Mouse (Mus musculus): ENCODE results near the gene Dmrtb1. TPM values are rescaled to one million over a fixed set of nuclear protein-coding genes. Genes with fewer than 3 reads are reported as not detected.

The Dmrtb1 gene
- polyA plus RNA-seq, 1 experiment from 2014 or later: 0.08 TPM

DNA sequence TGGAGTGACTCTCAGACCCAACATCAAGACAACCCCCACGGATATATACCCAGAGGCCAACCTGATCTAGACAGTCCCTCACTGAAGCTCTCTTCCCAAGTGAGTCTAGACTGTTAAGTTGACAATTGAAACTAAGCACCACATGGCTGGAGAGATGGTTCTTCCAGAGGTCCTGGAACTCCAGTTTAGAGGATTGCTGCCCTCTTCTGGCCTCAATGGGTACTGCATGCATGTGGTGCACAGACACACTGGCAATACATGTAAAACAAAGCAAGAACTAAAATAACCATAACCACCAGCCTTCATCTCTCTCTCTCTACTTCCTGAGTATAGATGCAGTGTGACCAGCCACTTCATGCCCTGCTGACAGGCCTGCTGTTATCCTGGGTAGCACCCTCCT, 20.2 kb upstream of the Dmrtb1 start:
- H3K27ac ChIP-seq (ENCODE audit: low read length): no peak overlapping the region
- no peak overlapping the region for H3K9ac ChIP-seq (replicated peaks; ENCODE audit: low read depth)
- no peak for TF ChIP-seq EP300 (IDR thresholded peaks at IDR 0.05)
- TF ChIP-seq CTCF (IDR thresholded peaks at IDR 0.05): peak; percentile 60
- H3K4me1 ChIP-seq (ENCODE audit: insufficient read depth, low read depth, low read length): no peaks in the 10 kb centered on the region
- H3K27me3 ChIP-seq (replicated peaks; ENCODE audit: insufficient read depth, low read length): no peaks in the 10 kb centered on the region
- no peaks in the 10 kb centered on the region for H3K36me3 ChIP-seq (ENCODE audit: insufficient read depth, low read length)
- 83% methylated on average over 1 of the region's 1 CpGs for WGBS
- DNase-seq (ENCODE audit: low spot score) (no peak), ATAC-seq (no peak)
- no peak overlapping the region for H3K4me3 ChIP-seq (ENCODE audit: low read depth, low read length)
- no peaks in the 10 kb centered on the region for H3K9me3 ChIP-seq (ENCODE audit: low read length)
- H3K4me2 ChIP-seq (replicated peaks; ENCODE audit: low read depth, low read length): no peak overlapping the region

DNA sequence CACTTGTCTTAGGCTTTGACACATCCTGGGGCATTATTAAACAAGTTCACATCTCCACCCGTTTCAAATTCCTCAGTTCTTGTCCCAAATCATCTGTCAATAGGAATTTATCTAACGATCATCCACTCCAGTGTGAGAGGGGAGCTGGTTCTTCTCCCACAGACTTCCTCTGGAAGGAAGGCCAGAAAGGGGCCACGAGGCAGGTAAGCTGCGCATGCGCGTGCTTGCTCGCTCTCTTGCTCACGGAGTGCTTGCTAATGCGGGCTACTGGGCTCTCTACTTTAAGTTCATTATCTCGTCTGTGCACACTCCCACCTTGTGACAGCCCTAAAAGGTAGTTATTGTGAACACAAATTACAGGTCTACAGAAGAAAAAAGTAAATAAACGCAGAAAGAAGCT, 17.6 kb upstream of the Dmrtb1 start:
- Histone ChIP-seq H3K36me3 (ENCODE audit: insufficient read depth, low read length) (no peaks in the 10 kb centered on the region), H3K4me2 (replicated peaks; ENCODE audit: low read depth, low read length) (no peak overlapping the region), H3K9ac (replicated peaks; ENCODE audit: low read depth) (no peak overlapping the region), H3K27ac (ENCODE audit: low read length) (no peak overlapping the region), H3K4me1 (ENCODE audit: insufficient read depth, low read depth, low read length) (no peaks in the 10 kb centered on the region), H3K9me3 (ENCODE audit: low read length) (no peaks in the 10 kb centered on the region), H3K4me3 (ENCODE audit: low read depth, low read length) (no peak overlapping the region), H3K27me3 (replicated peaks; ENCODE audit: insufficient read depth, low read length) (no peaks in the 10 kb centered on the region)
- ATAC-seq (no peak), DNase-seq (ENCODE audit: low spot score) (no peak)
- 64% methylated on average over 11 of the region's 11 CpGs for WGBS
- no peak for TF ChIP-seq EP300 (IDR thresholded peaks at IDR 0.05)
- no peak for TF ChIP-seq CTCF (IDR thresholded peaks at IDR 0.05)

DNA sequence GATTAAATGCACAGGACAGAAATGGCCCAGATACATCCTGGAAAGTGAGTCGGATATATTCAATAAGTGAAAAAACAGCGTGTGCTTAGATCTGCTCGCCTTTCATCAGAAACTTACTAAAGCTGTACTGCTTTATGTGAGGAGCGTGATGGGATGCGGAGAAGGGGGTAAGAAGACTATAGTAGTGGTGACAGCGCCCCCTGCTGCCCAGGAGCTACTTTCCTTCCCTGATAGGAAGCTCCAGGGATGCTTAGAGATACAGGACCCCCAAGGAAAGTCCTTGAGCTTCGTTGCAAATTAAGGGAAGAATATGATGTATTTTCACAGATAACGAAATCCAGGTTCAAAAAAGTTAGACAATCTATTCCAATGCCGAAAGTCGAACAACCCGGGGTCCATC, 17.1 kb upstream of the Dmrtb1 start:
- Histone ChIP-seq H3K9ac (replicated peaks; ENCODE audit: low read depth) (no peak overlapping the region), H3K4me2 (replicated peaks; ENCODE audit: low read depth, low read length) (no peak overlapping the region), H3K4me1 (ENCODE audit: insufficient read depth, low read depth, low read length) (no peaks in the 10 kb centered on the region), H3K9me3 (ENCODE audit: low read length) (no peaks in the 10 kb centered on the region), H3K36me3 (ENCODE audit: insufficient read depth, low read length) (no peaks in the 10 kb centered on the region), H3K27me3 (replicated peaks; ENCODE audit: insufficient read depth, low read length) (no peaks in the 10 kb centered on the region), H3K27ac (ENCODE audit: low read length) (no peak overlapping the region), H3K4me3 (ENCODE audit: low read depth, low read length) (no peak overlapping the region)
- no peak for ATAC-seq
- no peak for TF ChIP-seq EP300 (IDR thresholded peaks at IDR 0.05)
- peak; percentile 66 for TF ChIP-seq CTCF (IDR thresholded peaks at IDR 0.05)
- WGBS: 29% methylated on average over 11 of the region's 11 CpGs
- peak; percentile 40 for DNase-seq (ENCODE audit: low spot score)

DNA sequence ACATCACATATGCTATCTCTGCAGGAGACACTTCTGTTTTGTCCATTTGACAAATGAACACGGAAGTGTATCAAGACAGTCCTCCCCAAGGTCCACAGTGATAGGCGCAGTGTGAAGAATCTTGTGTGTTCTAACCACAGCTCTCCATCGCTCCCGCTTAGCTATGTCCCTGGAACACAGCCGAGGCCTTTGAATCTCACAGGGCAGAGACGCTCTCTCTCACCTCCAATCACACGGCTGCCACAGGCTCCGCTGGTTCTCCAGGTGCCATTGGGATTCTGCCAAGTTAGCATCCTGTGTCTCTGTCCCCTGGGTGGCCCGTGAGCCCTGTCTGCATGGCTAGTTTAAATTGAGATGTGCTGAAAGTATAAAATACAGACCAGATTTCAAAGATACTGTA, 15.2 kb upstream of the Dmrtb1 start:
- TF ChIP-seq CTCF (IDR thresholded peaks at IDR 0.05): no peak
- TF ChIP-seq EP300 (IDR thresholded peaks at IDR 0.05): no peak
- H3K36me3 ChIP-seq (ENCODE audit: insufficient read depth, low read length): no peaks in the 10 kb centered on the region
- H3K9ac ChIP-seq (replicated peaks; ENCODE audit: low read depth): no peak overlapping the region
- DNase-seq (ENCODE audit: low spot score) (no peak), ATAC-seq (no peak)
- no peaks in the 10 kb centered on the region for H3K27me3 ChIP-seq (replicated peaks; ENCODE audit: insufficient read depth, low read length)
- no peaks in the 10 kb centered on the region for H3K9me3 ChIP-seq (ENCODE audit: low read length)
- WGBS: 70% methylated on average over 9 of the region's 9 CpGs
- H3K4me2 ChIP-seq (replicated peaks; ENCODE audit: low read depth, low read length): no peak overlapping the region
- no peaks in the 10 kb centered on the region for H3K4me1 ChIP-seq (ENCODE audit: insufficient read depth, low read depth, low read length)
- no peak overlapping the region for H3K4me3 ChIP-seq (ENCODE audit: low read depth, low read length)
- no peak overlapping the region for H3K27ac ChIP-seq (ENCODE audit: low read length)

DNA sequence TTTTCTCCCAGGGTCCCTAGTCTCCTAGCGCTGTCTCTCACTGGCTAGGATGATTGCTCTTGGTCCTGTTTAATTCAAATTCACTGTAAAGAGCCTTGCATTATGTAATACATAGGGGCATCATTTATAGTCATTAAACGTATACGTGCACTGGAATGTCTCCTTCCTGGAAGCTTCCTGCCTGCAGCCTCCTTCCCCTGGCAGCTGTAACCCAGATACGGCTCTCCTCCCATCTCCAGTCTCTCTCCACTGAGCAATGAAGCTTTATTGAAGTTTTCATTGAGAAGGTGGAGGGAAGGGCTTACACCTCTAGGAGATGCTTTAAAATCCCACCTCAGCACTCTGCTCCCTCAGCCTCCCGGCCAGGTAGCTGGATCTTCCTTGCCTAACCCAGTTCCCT, 9.8 kb upstream of the Dmrtb1 start:
- 48% methylated on average over 5 of the region's 5 CpGs for WGBS
- Histone ChIP-seq H3K9ac (replicated peaks; ENCODE audit: low read depth) (no peak overlapping the region), H3K27me3 (replicated peaks; ENCODE audit: insufficient read depth, low read length) (no peaks in the 10 kb centered on the region), H3K27ac (ENCODE audit: low read length) (no peak overlapping the region), H3K4me3 (ENCODE audit: low read depth, low read length) (no peak overlapping the region), H3K4me2 (replicated peaks; ENCODE audit: low read depth, low read length) (no peak overlapping the region), H3K36me3 (ENCODE audit: insufficient read depth, low read length) (no peaks in the 10 kb centered on the region), H3K9me3 (ENCODE audit: low read length) (no peaks in the 10 kb centered on the region), H3K4me1 (ENCODE audit: insufficient read depth, low read depth, low read length) (no peaks in the 10 kb centered on the region)
- DNase-seq (ENCODE audit: low spot score): no peak
- no peak for TF ChIP-seq EP300 (IDR thresholded peaks at IDR 0.05)
- TF ChIP-seq CTCF (IDR thresholded peaks at IDR 0.05): no peak
- no peak for ATAC-seq

DNA sequence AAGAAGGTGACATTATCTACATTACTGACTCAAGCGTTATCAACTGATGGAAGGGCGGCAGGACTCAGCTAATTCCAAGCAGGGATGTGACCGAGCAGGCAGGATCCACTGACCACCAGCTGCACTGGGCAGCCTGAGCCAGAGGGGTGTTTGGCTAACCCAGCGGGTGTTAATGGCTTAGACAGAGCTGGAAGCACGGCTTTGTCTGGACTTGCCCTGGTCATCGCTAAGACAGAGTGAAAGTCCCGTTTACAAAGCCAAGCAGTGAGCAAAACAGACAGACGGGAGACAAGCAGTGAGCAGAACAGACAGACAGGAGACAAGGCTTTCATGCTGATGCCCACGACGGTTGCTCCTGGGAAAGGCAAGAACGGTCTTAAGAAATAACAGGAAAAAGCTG, 4.2 kb upstream of the Dmrtb1 start:
- 14% methylated on average over 11 of the region's 11 CpGs for WGBS
- ATAC-seq (no peak), DNase-seq (ENCODE audit: low spot score) (no peak)
- Histone ChIP-seq H3K9ac (replicated peaks; ENCODE audit: low read depth) (no peak overlapping the region), H3K4me3 (ENCODE audit: low read depth, low read length) (no peak overlapping the region), H3K4me1 (ENCODE audit: insufficient read depth, low read depth, low read length) (no peaks in the 10 kb centered on the region), H3K4me2 (replicated peaks; ENCODE audit: low read depth, low read length) (no peak overlapping the region), H3K9me3 (ENCODE audit: low read length) (no peaks in the 10 kb centered on the region), H3K36me3 (ENCODE audit: insufficient read depth, low read length) (no peaks in the 10 kb centered on the region), H3K27ac (ENCODE audit: low read length) (no peak overlapping the region), H3K27me3 (replicated peaks; ENCODE audit: insufficient read depth, low read length) (no peaks in the 10 kb centered on the region)
- TF ChIP-seq EP300 (IDR thresholded peaks at IDR 0.05): no peak
- no peak for TF ChIP-seq CTCF (IDR thresholded peaks at IDR 0.05)

DNA sequence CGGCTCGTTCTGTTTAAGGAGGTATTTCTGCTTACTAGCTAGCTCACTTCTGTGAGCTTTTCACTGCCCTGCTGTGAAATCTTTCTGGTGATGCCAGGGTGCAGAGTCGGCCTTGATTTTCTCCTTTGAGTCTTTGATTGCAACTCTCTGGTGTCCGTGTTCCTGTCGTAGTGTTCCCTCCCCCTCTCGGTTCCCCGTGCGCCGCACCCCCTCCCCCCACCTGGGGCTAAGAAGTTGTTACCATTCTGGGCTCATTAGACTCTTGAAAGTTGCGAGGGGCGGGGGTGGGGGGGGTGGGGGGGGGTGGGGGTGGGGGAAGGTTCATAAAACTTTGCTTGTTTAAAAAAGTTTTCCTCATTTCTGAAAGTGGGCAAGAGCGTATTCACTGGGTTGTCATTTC, 3.1 kb upstream of the Dmrtb1 start:
- DNase-seq (ENCODE audit: low spot score) (no peak), ATAC-seq (no peak)
- Histone ChIP-seq H3K27me3 (replicated peaks; ENCODE audit: insufficient read depth, low read length) (no peaks in the 10 kb centered on the region), H3K4me2 (replicated peaks; ENCODE audit: low read depth, low read length) (no peak overlapping the region), H3K27ac (ENCODE audit: low read length) (no peak overlapping the region), H3K4me1 (ENCODE audit: insufficient read depth, low read depth, low read length) (no peaks in the 10 kb centered on the region), H3K9ac (replicated peaks; ENCODE audit: low read depth) (no peak overlapping the region), H3K9me3 (ENCODE audit: low read length) (no peaks in the 10 kb centered on the region), H3K36me3 (ENCODE audit: insufficient read depth, low read length) (no peaks in the 10 kb centered on the region), H3K4me3 (ENCODE audit: low read depth, low read length) (no peak overlapping the region)
- TF ChIP-seq CTCF (IDR thresholded peaks at IDR 0.05) (no peak), EP300 (IDR thresholded peaks at IDR 0.05) (no peak)
- whole genome bisulfite sequencing: 41% methylated on average over 10 of the region's 12 CpGs

Measured in lung, postnatal 0 days (tissue).